Mouse (Mus musculus) spleen, adult 2 months (tissue): Measurements from ENCODE around the gene Negr1. TPM values are rescaled to one million over a fixed set of nuclear protein-coding genes. Genes with fewer than 3 reads are reported as not detected.

Source experiments
- DNase-seq, 2 experiments: peaks; one replicate each; pipeline versions ENCODE4 v3.0.0 to v3.0.0-alpha.2; 2012 to 2021; ENCODE audit warnings: low spot score in 2 of 2, low read depth in 1 of 2
- H3K27ac ChIP-seq: fragments of 200-500 bp; 2 replicates; pipeline ENCODE4 v1.5.1; 2012; ENCODE audit warnings: low read length, inconsistent platforms; ENCODE audit not compliant: insufficient read depth
- H3K27me3 ChIP-seq: fragments of 200-500 bp; 2 replicates; pipeline ENCODE4 v1.6.1; 2012; ENCODE audit warnings: mild to moderate bottlenecking, moderate library complexity, low read length, inconsistent platforms; ENCODE audit not compliant: control insufficient read depth, insufficient read depth
- H3K36me3 ChIP-seq: fragments of 200-500 bp; 2 replicates; pipeline ENCODE4 v1.6.1; 2012; ENCODE audit warnings: mild to moderate bottlenecking, low read length, inconsistent platforms; ENCODE audit not compliant: control insufficient read depth, insufficient read depth
- H3K4me1 ChIP-seq: fragments of 200-500 bp; 2 replicates; pipeline ENCODE4 v1.6.1; 2011; ENCODE audit warnings: inconsistent platforms; ENCODE audit not compliant: control insufficient read depth, insufficient read depth, insufficient read length
- H3K4me3 ChIP-seq: fragments of 200-500 bp; 2 replicates; pipeline ENCODE4 v1.5.1; 2011; ENCODE audit warnings: mild to moderate bottlenecking, inconsistent platforms; ENCODE audit not compliant: insufficient read depth, insufficient read length; ENCODE audit errors: extremely low read depth
- CTCF ChIP-seq: fragments of 200-500 bp; IDR thresholded peaks from 2 replicates; pipeline ENCODE4 v1.5.1; 2011; ENCODE audit warnings: mild to moderate bottlenecking, inconsistent platforms; ENCODE audit not compliant: insufficient read depth, insufficient read length, insufficient replicate concordance; ENCODE audit errors: extremely low read depth
- POLR2A ChIP-seq: fragments of 200-500 bp; IDR thresholded peaks from 2 replicates; pipeline ENCODE4 v1.6.1; 2011; ENCODE audit warnings: low read depth, low read length, inconsistent platforms
- WGBS: fragments of 180-500 bp; shearing (Covaris S2); methylation state at CpG from one replicate; pipeline ENCODE4 v1.1.7; 2018; 5-methylcytosine and 5-hydroxymethylcytosine counted together
- polyA plus RNA-seq: library from polyadenylated mRNA; depleted of rRNA; stranded (reverse); fragments of >200 nt; gene quantifications from 2 replicates; pipeline ENCODE4 v1.2.3, GENCODE M21; 2012

The Negr1 gene
- polyA plus RNA-seq, 1 experiment: 0.05 TPM

DNA sequence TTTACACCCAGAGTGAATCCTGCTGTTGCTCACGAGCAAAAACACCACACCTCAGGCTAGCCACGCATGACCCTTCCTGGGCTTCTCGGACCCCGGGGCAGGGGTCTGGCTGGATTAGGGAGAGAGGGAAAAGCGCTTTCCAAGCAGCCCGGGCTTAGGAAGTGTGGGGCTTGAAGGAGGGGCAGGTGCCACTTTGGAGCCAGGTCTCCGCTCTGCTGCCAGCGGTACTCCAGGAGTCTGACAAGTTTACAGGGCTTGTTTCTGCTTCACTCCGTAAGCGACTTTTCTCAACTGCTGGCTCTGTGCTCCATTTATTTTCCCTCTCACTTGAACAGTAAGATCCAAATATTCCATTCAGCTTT is 811 bp downstream of the Negr1 start:
- no peaks in the 10 kb centered on the region for H3K36me3 ChIP-seq
- no peak overlapping the region for H3K27ac ChIP-seq
- no peaks in the 10 kb centered on the region for H3K4me1 ChIP-seq
- 6% methylated on average over 10 of the region's 10 CpGs for WGBS
- TF ChIP-seq POLR2A (no peak), CTCF (no peak)
- H3K27me3 ChIP-seq: peaks cover 2% of the 10 kb centered on the region; the same call in 1 of the 2 replicates
- DNase-seq: no peak
- no peak overlapping the region for H3K4me3 ChIP-seq

DNA sequence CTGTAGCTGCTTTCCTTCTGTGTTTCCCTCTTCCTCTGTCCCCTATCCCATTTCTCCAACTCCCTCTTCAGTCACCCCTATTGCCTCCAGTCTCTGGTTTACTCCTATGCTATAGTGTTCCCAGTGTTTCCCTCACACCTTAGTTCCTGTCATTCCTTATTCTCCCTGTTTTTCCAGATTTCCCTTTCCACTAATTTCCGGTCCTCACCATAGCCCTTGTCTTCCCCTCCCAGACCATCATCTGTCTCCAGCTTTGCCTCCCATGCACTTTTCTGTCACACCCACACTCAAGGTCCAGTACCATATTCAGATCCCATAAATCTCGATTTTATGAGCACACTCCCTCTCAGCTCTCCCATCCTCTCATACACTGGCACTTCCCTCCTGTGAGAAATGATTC is 1.2 kb downstream of the Negr1 start:
- Histone ChIP-seq H3K27ac (no peak overlapping the region), H3K4me1 (no peaks in the 10 kb centered on the region), H3K4me3 (no peak overlapping the region), H3K27me3 (peaks cover 2% of the 10 kb centered on the region; the same call in 1 of the 2 replicates), H3K36me3 (no peaks in the 10 kb centered on the region)
- no peak for TF ChIP-seq CTCF
- TF ChIP-seq POLR2A: no peak
- no peak for DNase-seq
- 22% methylated on average over 2 of the region's 2 CpGs for WGBS

DNA sequence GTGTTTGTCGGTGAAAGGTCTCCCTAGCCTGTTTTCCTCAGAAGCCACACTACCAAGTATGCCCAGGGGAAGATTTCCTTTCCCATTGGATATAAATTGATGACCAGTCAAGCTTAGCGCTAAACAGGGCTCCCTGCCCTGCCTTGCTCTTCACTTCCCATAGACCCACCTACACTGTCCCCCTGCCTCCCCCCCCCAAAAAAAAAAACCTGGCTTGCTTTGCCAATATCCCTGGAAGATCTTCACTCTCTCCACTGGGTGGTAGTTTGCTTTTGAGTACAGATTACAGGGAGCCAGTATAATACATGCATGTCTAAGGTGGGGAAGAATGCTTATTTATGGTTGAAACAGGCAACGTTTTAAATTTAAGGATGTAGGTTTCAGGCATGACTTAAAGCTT is 1.8 kb downstream of the Negr1 start:
- 23% methylated on average over 3 of the region's 3 CpGs for WGBS
- H3K27me3 ChIP-seq: peaks cover 2% of the 10 kb centered on the region; the same call in 1 of the 2 replicates
- H3K4me3 ChIP-seq: no peak overlapping the region

DNA sequence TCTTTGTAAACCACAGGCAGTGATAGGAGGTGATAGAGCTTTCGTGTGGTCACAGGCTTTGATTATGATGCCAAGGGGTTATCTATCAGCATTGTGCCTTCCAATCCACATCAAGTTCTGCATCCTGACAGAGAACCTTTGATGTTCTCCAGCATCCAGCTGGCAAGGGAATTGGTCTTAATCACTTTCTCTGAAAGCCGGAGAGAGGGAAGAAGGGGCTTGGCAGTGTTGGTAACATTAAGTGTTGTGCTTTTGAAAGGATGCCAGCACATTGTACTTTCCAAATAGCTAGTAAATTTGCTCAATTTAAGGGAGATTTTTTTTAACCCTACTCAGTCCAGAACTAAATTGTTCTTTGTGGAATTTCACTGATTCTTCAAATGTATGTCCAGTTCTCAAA is 11.9 kb downstream of the Negr1 start:
- Histone ChIP-seq H3K4me3 (no peak overlapping the region), H3K27me3 (no peaks in the 10 kb centered on the region), H3K4me1 (no peaks in the 10 kb centered on the region), H3K27ac (no peak overlapping the region), H3K36me3 (no peaks in the 10 kb centered on the region)
- TF ChIP-seq CTCF (no peak), POLR2A (no peak)
- WGBS: 72% methylated on average over 2 of the region's 2 CpGs
- no peak for DNase-seq

More for the DNA sequence above, 1.8 kb downstream of the Negr1 start:
- no peak for TF ChIP-seq CTCF
- TF ChIP-seq POLR2A: no peak
- no peaks in the 10 kb centered on the region for H3K4me1 ChIP-seq
- DNase-seq: no peak
- no peak overlapping the region for H3K27ac ChIP-seq
- no peaks in the 10 kb centered on the region for H3K36me3 ChIP-seq

- Histone ChIP-seq H3K27me3 (no peaks in the 10 kb centered on the region), H3K4me1 (no peaks in the 10 kb centered on the region), H3K27ac (no peak overlapping the region), H3K36me3 (no peaks in the 10 kb centered on the region), H3K4me3 (no peak overlapping the region)
- TF ChIP-seq CTCF (no peak), POLR2A (no peak)
- WGBS: 88% methylated on average over 1 of the region's 1 CpGs
- DNase-seq: no peak
Observed at GRCm38 (mm10) chr3:156576292-156576691, 14.7 kb downstream of the Negr1 start.

GRCm38 (mm10) chr3:156590612-156591011 is 29.0 kb downstream of the Negr1 start:
- 87% methylated on average over 4 of the region's 4 CpGs for WGBS
- no peak overlapping the region for H3K4me3 ChIP-seq

DNA sequence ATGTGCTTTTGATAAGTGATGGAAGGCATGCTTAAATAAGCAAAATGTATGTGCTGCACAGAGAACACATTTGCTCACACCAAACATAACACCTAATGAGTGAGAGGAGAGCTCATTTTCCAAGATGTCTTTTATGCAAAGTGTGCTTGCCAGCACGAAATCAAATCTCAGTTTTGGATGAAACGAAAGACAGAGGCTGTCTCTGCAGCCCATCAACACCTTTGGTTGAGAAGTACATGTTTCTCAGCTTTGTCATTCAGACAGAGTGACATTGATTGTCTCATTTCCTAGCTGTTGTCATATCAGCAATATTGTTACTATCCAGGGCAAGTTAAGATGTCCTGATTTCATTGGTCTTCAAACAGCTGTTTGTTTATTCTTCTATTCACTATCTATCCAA is 29.5 kb downstream of the Negr1 start:
- WGBS: 72% methylated on average over 2 of the region's 2 CpGs
- no peak for DNase-seq
- H3K36me3 ChIP-seq: no peaks in the 10 kb centered on the region
- TF ChIP-seq CTCF: no peak
- TF ChIP-seq POLR2A: no peak
- H3K27me3 ChIP-seq: no peaks in the 10 kb centered on the region
- H3K4me3 ChIP-seq: no peak overlapping the region
- no peaks in the 10 kb centered on the region for H3K4me1 ChIP-seq
- H3K27ac ChIP-seq: no peak overlapping the region

More at GRCm38 (mm10) chr3:156590612-156591011, 29.0 kb downstream of the Negr1 start:
- H3K4me1 ChIP-seq: no peaks in the 10 kb centered on the region
- no peaks in the 10 kb centered on the region for H3K36me3 ChIP-seq
- TF ChIP-seq POLR2A: no peak
- H3K27me3 ChIP-seq: no peaks in the 10 kb centered on the region
- no peak for DNase-seq
- no peak overlapping the region for H3K27ac ChIP-seq

DNA sequence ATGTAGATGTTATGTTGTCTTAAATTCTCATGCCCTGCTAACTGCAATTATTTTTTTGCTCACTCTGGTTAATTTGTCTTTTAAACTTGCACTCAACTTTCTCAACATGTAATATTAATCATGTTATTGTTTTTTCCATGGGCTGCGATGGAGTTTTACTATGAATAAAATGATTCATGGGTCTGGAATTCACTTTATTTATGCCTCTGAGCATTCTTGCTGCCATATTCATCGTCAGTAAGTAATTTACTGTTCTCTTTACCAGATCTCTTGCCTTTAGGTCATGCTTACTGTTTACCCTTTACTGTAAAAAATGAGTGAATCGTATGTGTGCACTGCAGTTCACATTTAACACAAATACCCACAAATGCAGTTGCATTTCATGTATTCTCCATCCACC is 45.3 kb downstream of the Negr1 start:
- H3K27ac ChIP-seq: no peak overlapping the region
- WGBS: 84% methylated on average over 3 of the region's 3 CpGs
- no peak for TF ChIP-seq POLR2A
- TF ChIP-seq CTCF: no peak

More for the DNA sequence above, 45.3 kb downstream of the Negr1 start:
- no peak overlapping the region for H3K4me3 ChIP-seq
- no peaks in the 10 kb centered on the region for H3K4me1 ChIP-seq
- no peak for DNase-seq
- H3K27me3 ChIP-seq: no peaks in the 10 kb centered on the region
- H3K36me3 ChIP-seq: no peaks in the 10 kb centered on the region
